Mouse (Mus musculus): ENCODE data around the gene Vmn2r38. TPM values are rescaled to one million over a fixed set of nuclear protein-coding genes. Genes with fewer than 3 reads are reported as not detected.
"Not testable (repeated sequence)": the region's sequence is repeated elsewhere in the genome, so short reads cannot be mapped to it uniquely, and the experiment has no call there.

Gene Vmn2r38
- polyA plus RNA-seq (2015; fragmentation: Nextera tagmentation; extraction: Ambion mirVana) = not detected in 2 replicates

DNA sequence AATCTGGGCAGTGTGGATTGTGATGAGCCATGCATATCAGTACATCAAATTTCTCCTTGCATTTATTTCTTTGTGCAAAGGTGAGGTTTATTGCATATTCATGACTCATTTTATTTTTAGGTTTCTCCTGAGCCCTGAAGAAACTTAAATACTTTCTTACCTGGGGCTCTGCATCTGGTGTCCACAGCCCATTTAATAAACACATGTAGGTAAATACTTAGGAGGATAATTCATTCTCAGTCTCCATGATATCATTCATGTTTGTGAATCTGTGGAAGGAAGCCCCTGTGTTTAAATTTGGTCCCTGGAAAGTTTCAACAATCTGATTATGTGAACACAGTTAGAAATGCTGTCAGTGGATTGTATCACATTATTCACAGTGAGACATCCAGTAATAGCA lies at the start of gene Vmn2r38:
TSS of gene Vmn2r38 (minus strand) at position 101 of the 400 bp plus-strand sequence.
- not testable (repeated sequence) for H3K4me1 ChIP-seq (replicated peaks); ATAC-seq (ENCODE audit: low read depth); H3K9ac ChIP-seq; H3K9me3 ChIP-seq; H3K27me3 ChIP-seq; H3K36me3 ChIP-seq; H3K27ac ChIP-seq (replicated peaks); H3K4me2 ChIP-seq; H3K4me3 ChIP-seq

DNA sequence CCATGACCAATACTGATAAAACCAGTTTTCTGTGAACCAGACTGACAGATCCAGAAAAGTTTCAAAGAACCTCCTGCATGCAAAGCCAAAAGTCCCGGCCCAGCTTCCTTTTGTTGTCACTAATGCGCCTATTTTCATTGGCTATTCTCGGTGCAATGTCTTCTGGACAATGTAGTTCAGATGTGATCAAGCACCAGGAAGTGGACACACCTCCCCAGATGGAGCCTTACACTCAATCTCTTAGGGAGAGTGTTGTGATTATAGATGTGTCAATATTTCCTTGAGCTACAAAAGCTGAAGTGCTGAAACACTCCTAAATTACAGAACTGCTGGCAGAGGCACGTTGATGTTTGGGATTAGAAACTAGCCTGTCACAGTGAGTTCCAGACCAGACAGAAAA lies 32.3 kb downstream of the Vmn2r38 start:
- H3K36me3 ChIP-seq; H3K9ac ChIP-seq; H3K4me1 ChIP-seq (replicated peaks); H3K9me3 ChIP-seq; H3K4me3 ChIP-seq; H3K4me2 ChIP-seq; ATAC-seq (ENCODE audit: low read depth); H3K27ac ChIP-seq (replicated peaks); H3K27me3 ChIP-seq: not testable (repeated sequence)
- 84% methylated on average over 4 of the region's 4 CpGs for WGBS

DNA sequence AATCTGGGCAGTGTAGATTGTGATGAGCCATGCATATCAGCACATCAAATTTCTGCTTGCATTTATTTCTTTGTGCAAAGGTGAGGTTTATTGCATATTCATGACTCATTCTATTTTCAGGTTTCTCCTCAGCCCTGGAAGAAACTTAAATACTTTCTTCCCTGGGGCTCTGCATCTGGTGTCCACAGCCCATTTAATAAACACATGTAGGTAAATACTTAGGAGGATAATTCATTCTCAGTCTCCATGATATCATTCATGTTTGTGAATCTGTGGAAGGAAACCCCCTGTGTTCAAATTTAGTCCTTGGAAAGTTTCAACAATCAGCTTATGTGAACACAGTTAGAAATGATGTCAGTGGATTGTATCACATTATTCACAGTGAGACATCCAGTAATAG lies 67.0 kb downstream of the Vmn2r38 start, which contains the start of gene Vmn2r39:
TSS of gene Vmn2r39 (minus strand) at position 101 of the 400 bp plus-strand sequence.
- H3K4me3 ChIP-seq; H3K27me3 ChIP-seq; H3K36me3 ChIP-seq; H3K27ac ChIP-seq (replicated peaks); H3K4me1 ChIP-seq (replicated peaks); H3K9ac ChIP-seq; ATAC-seq (ENCODE audit: low read depth); H3K9me3 ChIP-seq; H3K4me2 ChIP-seq: not testable (repeated sequence)

Other genes starting within 250 kb of the Vmn2r38 start
- not detected in 2 replicates for gene Vmn2r40, start 166.4 kb downstream of the Vmn2r38 start, polyA plus RNA-seq (2015; fragmentation: Nextera tagmentation; extraction: Ambion mirVana)
- gene Vmn2r39, start 67.1 kb downstream of the Vmn2r38 start, polyA plus RNA-seq (2015; fragmentation: Nextera tagmentation; extraction: Ambion mirVana) = not detected in 2 replicates
- gene Vmn2r37, start 125.8 kb upstream of the Vmn2r38 start, polyA plus RNA-seq (2015; fragmentation: Nextera tagmentation; extraction: Ambion mirVana) = not detected in 2 replicates

Data from neural tube, embryonic 13.5 days (tissue).